Mouse (Mus musculus) ES-E14 (cell line): Measurements from ENCODE around the gene Usp12. TPM values are rescaled to one million over a fixed set of nuclear protein-coding genes. Genes with fewer than 3 reads are reported as not detected.
A peak's percentile ranks its signal among the peaks of the same experiment; 100 is the strongest.

Experiments used
- DNase-seq: peaks from one replicate; pipeline ENCODE4 v3.0.0-alpha.2; 2013; ENCODE audit warnings: low read depth, low spot score
- H3K27ac ChIP-seq: 2 replicates; pipeline ENCODE4 v1.5.1; 2012; ENCODE audit warnings: low read depth, mild to moderate bottlenecking, low read length, moderate library complexity, mixed read lengths; ENCODE audit not compliant: poor library complexity, insufficient read depth, severe bottlenecking
- H3K36me3 ChIP-seq: 2 replicates; pipeline ENCODE4 v1.6.1; 2012; ENCODE audit warnings: mild to moderate bottlenecking, low read length, moderate library complexity, mixed read lengths; ENCODE audit not compliant: control insufficient read depth, poor library complexity, insufficient read depth, severe bottlenecking
- H3K4me1 ChIP-seq, 2 experiments: fragments of 150-350 bp in 1 of 2; sonication (generic) in 1 of 2; 2 replicates each; pipeline ENCODE4 v1.6.1; 2012; ENCODE audit warnings: low read length in 2 of 2, mild to moderate bottlenecking in 1 of 2, mixed read lengths in 1 of 2; ENCODE audit not compliant: control insufficient read depth in 2 of 2, insufficient read depth in 2 of 2, poor library complexity in 1 of 2
- H3K4me3 ChIP-seq, 2 experiments: fragments of 150-350 bp in 1 of 2; sonication (generic) in 1 of 2; 2 replicates each; pipeline ENCODE4 v1.5.1; 2012; ENCODE audit warnings: low read length in 2 of 2, low read depth in 1 of 2, mild to moderate bottlenecking in 1 of 2, mixed read lengths in 1 of 2; ENCODE audit not compliant: insufficient read depth in 1 of 2, poor library complexity in 1 of 2, severe bottlenecking in 1 of 2
- H3K9ac ChIP-seq: 2 replicates; pipeline ENCODE4 v1.6.1; 2012; ENCODE audit warnings: low read depth, mild to moderate bottlenecking, low read length, mixed read lengths; ENCODE audit not compliant: poor library complexity, insufficient read depth, severe bottlenecking
- H3K9me3 ChIP-seq: fragments of 150-350 bp; sonication (generic); 2 replicates; pipeline ENCODE4 v1.6.1; 2012; ENCODE audit warnings: low read depth, mild to moderate bottlenecking, low read length; ENCODE audit not compliant: control insufficient read depth, insufficient read depth
- CHD2 ChIP-seq: IDR thresholded peaks from 2 replicates; pipeline ENCODE4 v1.6.1; 2014; ENCODE audit warnings: mild to moderate bottlenecking, low read depth, low read length, inconsistent platforms
- HCFC1 ChIP-seq: IDR thresholded peaks from 2 replicates; pipeline ENCODE4 v1.6.1; 2012; ENCODE audit warnings: low read length, inconsistent platforms, borderline replicate concordance; ENCODE audit not compliant: insufficient read depth
- MAFK ChIP-seq: IDR thresholded peaks from 2 replicates; pipeline ENCODE4 v1.6.1; 2014; ENCODE audit warnings: mild to moderate bottlenecking, low read depth, low read length, inconsistent platforms; ENCODE audit not compliant: insufficient read depth
- ZC3H11A ChIP-seq: IDR thresholded peaks from 2 replicates; pipeline ENCODE4 v1.6.1; 2012; ENCODE audit warnings: low read depth, mild to moderate bottlenecking, inconsistent platforms, low read length, borderline replicate concordance
- ZNF384 ChIP-seq: IDR thresholded peaks from 2 replicates; pipeline ENCODE4 v1.6.1; 2012; ENCODE audit warnings: low read depth, low read length, inconsistent platforms
- in situ Hi-C, 2 experiments: fragments of 600-800 bp; cut with MboI; formaldehyde crosslinking; loops; one replicate each; pipeline ENCODE4 v1.15.1; 2025; ENCODE audit warnings: low sequenced_read_pairs in 2 of 2, inconsistent platforms in 1 of 2; ENCODE audit not compliant: unreplicated experiment in 2 of 2
- total RNA-seq: library from RNA; depleted of rRNA; stranded (reverse); fragments of 300-350 nt; gene quantifications from 2 replicates; pipeline ENCODE4 v1.2.3, GENCODE M21; 2012

Gene Usp12
- total RNA-seq, 1 experiment, result 25.4 TPM

GRCm38 (mm10) chr5:146765791-146766190 lies 29.0 kb downstream of the Usp12 start:
- H3K4me1 ChIP-seq, result peaks cover 7 to 21% of the 10 kb centered on the region in 2 experiments
- H3K27ac ChIP-seq, result no peak overlapping the region
- TF ChIP-seq HCFC1 (no peak), ZNF384 (no peak), CHD2 (no peak), MAFK (no peak), ZC3H11A (no peak)
- in situ Hi-C loops, result no loop called here
- peaks cover 8% of the 10 kb centered on the region; the same call in 1 of the 2 replicates for H3K36me3 ChIP-seq
- no peak for DNase-seq
- no peaks in the 10 kb centered on the region for H3K9me3 ChIP-seq
- H3K9ac ChIP-seq, result no peak overlapping the region
- no peak overlapping the region for H3K4me3 ChIP-seq

DNA sequence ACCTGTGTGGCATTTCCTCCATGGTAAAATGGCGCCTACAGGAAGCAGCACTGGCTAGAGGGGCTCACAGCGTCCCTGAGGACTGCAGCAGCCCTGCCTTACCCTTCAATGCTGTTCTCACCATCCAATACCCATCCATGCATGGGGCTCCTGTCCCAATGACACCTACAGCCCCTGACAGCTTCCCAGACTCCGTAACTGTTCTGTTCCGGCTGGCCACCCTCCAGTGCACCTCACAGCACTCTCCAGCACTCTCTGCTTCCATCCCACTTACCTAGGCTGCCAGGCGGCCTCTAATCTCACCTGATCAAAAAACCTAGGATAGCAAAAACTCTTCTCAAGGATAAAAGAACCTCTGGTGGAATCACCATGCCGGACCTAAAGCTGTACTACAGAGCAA lies 35.6 kb downstream of the Usp12 start:
- H3K4me1 ChIP-seq, result peaks cover 7 to 11% of the 10 kb centered on the region in 2 experiments
- TF ChIP-seq HCFC1 (no peak), ZNF384 (no peak), MAFK (no peak), ZC3H11A (no peak), CHD2 (no peak)
- peaks cover 10% of the 10 kb centered on the region for H3K36me3 ChIP-seq
- no peak for DNase-seq
- in situ Hi-C loops, result no loop called here
- no peak overlapping the region for H3K27ac ChIP-seq
- no peak overlapping the region for H3K9ac ChIP-seq
- H3K9me3 ChIP-seq, result no peaks in the 10 kb centered on the region
- H3K4me3 ChIP-seq, result no peak overlapping the region

- peaks cover 22% of the 10 kb centered on the region for H3K36me3 ChIP-seq
- H3K9ac ChIP-seq, result no peak overlapping the region
- H3K4me3 ChIP-seq, result no peak overlapping the region
- no peak overlapping the region for H3K27ac ChIP-seq
- no peak for TF ChIP-seq CHD2
- TF ChIP-seq ZC3H11A, result no peak
- no peak for TF ChIP-seq ZNF384
- TF ChIP-seq MAFK, result no peak
- TF ChIP-seq HCFC1, result no peak
- in situ Hi-C loops, result no loop called here
- no peak for DNase-seq
- H3K9me3 ChIP-seq, result no peaks in the 10 kb centered on the region
- H3K4me1 ChIP-seq, result peaks cover 7 to 11% of the 10 kb centered on the region in 2 experiments
These were observed 36.9 kb downstream of the Usp12 start for GRCm38 (mm10) chr5:146757921-146758320.

GRCm38 (mm10) chr5:146757316-146757715 lies 37.5 kb downstream of the Usp12 start:
- H3K9me3 ChIP-seq, result no peaks in the 10 kb centered on the region
- no peak overlapping the region for H3K4me3 ChIP-seq
- no peak overlapping the region for H3K9ac ChIP-seq
- peaks cover 19% of the 10 kb centered on the region for H3K36me3 ChIP-seq
- H3K27ac ChIP-seq, result peak overlapping the region; percentile 13; the same call in 1 of the 2 replicates
- in situ Hi-C loops, result no loop called here
- peaks cover 7 to 11% of the 10 kb centered on the region in 2 experiments for H3K4me1 ChIP-seq
- TF ChIP-seq CHD2 (no peak), ZNF384 (no peak), HCFC1 (no peak), ZC3H11A (no peak), MAFK (no peak)
- peak; percentile 17 for DNase-seq

GRCm38 (mm10) chr5:146753181-146753580 lies 41.6 kb downstream of the Usp12 start:
- no peaks in the 10 kb centered on the region for H3K9me3 ChIP-seq
- no peak overlapping the region for H3K4me3 ChIP-seq
- DNase-seq, result no peak
- peaks cover 7 to 11% of the 10 kb centered on the region in 2 experiments for H3K4me1 ChIP-seq
- H3K27ac ChIP-seq, result no peak overlapping the region
- H3K36me3 ChIP-seq, result peaks cover 29% of the 10 kb centered on the region
- in situ Hi-C loops, result no loop called here
- no peak for TF ChIP-seq CHD2
- no peak for TF ChIP-seq ZNF384
- no peak for TF ChIP-seq ZC3H11A
- no peak for TF ChIP-seq HCFC1
- H3K9ac ChIP-seq, result no peak overlapping the region
